Mouse (Mus musculus) regulatory T cell (primary cell): ENCODE results near the gene Grxcr1.

Experiments used
- in situ Hi-C: fragments of 300-600 bp; cut with MboI, MseI; formaldehyde crosslinking; loops from one replicate; pipeline ENCODE4 v1.15.1; 2025; ENCODE audit warnings: high pct_unique_total_duplicates

The Grxcr1 gene

GRCm38 (mm10) chr5:68087174-68087573 lies 55.5 kb downstream of the Grxcr1 start:
- in situ Hi-C loops, result no loop called here

- in situ Hi-C loops, result no loop called here
Measured at GRCm38 (mm10) chr5:68093085-68093484, 61.5 kb downstream of the Grxcr1 start.

GRCm38 (mm10) chr5:68097665-68098624 lies 66.3 kb downstream of the Grxcr1 start:
- in situ Hi-C loops, result no loop called here

- in situ Hi-C loops, result no loop called here
Measured at GRCm38 (mm10) chr5:68112430-68113036, 80.9 kb downstream of the Grxcr1 start.

DNA sequence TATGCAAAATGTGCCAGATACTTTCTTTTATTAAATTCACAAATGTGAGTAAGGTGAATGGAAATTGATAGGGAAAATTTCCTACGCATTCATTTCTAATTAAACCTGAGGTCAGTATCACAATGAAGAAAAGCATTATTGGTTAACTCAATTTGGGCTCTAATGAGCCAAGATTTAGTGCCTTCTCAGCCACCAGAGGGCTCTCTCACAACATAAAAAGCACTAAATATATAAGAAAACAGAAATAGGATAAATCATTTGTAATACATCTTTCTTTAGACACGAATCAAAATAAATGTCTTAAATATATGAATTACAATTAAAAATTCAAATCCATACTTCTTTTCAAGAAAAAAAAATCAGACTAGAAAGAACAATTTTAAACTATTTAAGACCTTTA lies 89.2 kb downstream of the Grxcr1 start:
- in situ Hi-C loops, result loop anchor here (10.0 kb wide), 1 partner anchor 1394 kb away; no protein-coding TSS in a partner anchor

GRCm38 (mm10) chr5:68122883-68123282 lies 91.2 kb downstream of the Grxcr1 start:
- in situ Hi-C loops, result loop anchor here (10.0 kb wide), 1 partner anchor 1392 kb away; no protein-coding TSS in a partner anchor

- in situ Hi-C loops, result loop anchor here (10.0 kb wide), 1 partner anchor 1389 kb away; no protein-coding TSS in a partner anchor
Measured at GRCm38 (mm10) chr5:68125478-68125877, 93.8 kb downstream of the Grxcr1 start.

- in situ Hi-C loops, result loop anchor here (10.0 kb wide), 1 partner anchor 1386 kb away; no protein-coding TSS in a partner anchor
Measured at GRCm38 (mm10) chr5:68128421-68128820, 96.8 kb downstream of the Grxcr1 start.

DNA sequence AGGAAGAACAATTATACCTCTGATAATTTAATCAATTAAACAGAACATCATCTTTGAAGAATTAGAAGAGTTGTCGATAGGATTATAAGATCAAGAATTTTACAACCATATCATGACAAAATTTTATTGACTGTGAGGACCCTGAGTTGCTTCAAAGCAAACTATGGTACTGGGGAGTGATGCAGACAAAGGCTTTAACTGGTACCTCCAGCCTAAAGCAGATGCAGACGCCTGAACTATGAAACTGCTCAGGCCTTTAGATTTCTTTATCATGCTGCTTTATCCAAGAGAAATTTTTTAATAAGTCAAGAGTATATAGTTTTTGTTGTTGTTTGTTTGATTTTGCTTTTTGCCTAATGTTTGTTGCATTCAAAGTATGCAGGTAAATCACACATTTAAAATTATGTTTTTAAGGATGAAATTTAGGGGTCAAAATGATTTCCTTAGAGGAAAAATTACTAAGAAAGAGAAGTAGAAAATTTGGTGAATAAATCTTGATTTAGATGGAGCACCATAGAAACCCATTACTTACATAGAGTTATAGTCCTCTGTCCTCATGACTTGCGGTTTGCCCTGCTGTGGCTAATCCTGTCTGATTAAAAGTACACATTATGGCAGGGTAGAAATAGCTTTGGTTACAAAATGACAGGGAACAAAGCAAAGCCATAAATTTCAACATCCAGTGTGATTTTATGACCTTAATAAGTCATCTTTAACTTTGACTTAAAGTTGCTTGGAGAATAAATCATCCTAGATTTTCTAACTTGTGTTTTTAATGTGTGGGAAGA lies 97.4 kb downstream of the Grxcr1 start:
- in situ Hi-C loops, result loop anchor here (10.0 kb wide), 1 partner anchor 1386 kb away; no protein-coding TSS in a partner anchor

- in situ Hi-C loops, result loop anchor here (10.0 kb wide), 1 partner anchor 1382 kb away; no protein-coding TSS in a partner anchor
Measured at GRCm38 (mm10) chr5:68146818-68147217, 115.2 kb downstream of the Grxcr1 start.

GRCm38 (mm10) chr5:68149946-68150345 lies 118.3 kb downstream of the Grxcr1 start:
- in situ Hi-C loops, result loop anchor here (10.0 kb wide), 1 partner anchor 1385 kb away; no protein-coding TSS in a partner anchor

DNA sequence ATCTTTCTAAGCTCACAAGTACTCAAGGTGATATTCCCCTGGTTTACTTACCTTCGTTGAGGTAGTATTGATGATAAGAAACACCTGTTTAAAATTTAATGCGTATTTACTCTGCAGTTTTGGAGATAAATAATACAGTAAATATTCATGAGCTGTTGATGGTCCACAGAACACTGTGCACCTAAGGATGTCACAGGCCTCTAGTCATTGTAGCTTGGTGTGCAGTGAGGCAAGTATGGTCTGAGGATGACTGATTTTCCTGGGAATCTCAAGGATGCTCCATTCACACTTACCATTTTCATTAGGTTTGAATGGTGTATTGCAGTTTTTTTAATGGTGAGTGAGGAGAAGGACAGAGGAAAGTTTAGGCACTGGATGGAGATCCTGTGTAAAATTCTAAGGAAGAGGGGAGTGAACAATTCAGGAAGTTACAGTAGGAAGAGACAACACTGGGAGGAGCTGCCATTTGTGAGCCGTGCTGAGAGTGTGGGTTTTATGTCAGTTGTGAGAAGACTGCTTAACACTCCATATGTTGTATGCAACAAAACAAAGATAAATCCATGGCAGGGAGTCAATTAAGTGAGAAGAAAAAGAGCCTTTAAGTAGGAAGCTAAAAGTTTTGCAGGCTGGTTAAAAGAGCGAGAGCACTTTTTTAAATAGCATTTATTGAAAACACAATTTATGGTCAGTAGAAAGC lies 118.9 kb downstream of the Grxcr1 start:
- in situ Hi-C loops, result no loop called here

GRCm38 (mm10) chr5:68162503-68162902 lies 130.9 kb downstream of the Grxcr1 start:
- in situ Hi-C loops, result no loop called here

DNA sequence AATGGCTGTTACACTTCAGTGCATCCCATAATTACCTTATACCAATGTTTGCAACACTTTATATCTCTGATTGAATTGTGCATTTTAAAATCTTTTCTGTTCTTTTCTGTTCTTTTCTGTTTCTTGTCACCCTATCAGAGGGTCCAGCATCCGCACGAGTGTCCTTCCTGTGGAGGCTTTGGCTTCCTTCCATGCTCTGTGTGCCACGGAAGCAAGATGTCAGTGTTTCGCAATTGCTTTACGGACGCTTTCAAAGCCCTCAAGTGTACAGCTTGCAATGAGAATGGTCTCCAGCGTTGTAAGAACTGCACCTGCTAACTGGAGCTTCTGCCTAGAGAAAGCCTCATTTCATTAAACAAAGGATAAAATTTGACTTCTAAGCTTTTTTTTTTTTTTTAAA lies 134.3 kb downstream of the Grxcr1 start:
- in situ Hi-C loops, result no loop called here
